Mouse (Mus musculus) heart, embryonic 11.5 days (tissue): ENCODE data around the gene Trim54. TPM values are rescaled to one million over a fixed set of nuclear protein-coding genes. Genes with fewer than 3 reads are reported as not detected.

ENCODE experiments used
- ATAC-seq: fragments of 200-750 bp; cut with Nextera tagmentation; replicated peaks from 2 replicates; pipeline ENCODE4 v1.8.0; 2017; ENCODE audit warnings: moderate library complexity; ENCODE audit not compliant: insufficient number of reproducible peaks, low FRiP score, low TSS enrichment
- H3K27ac ChIP-seq: fragments of 300-500 bp; sonication (generic); 2 replicates; pipeline ENCODE4 v1.5.1; 2014; ENCODE audit warnings: mild to moderate bottlenecking, low read depth, low read length
- H3K27me3 ChIP-seq: fragments of 300-500 bp; sonication (generic); 2 replicates; pipeline ENCODE4 v1.6.1; 2014; ENCODE audit warnings: mild to moderate bottlenecking, low read length, mixed read lengths; ENCODE audit not compliant: control insufficient read depth, insufficient read depth
- H3K36me3 ChIP-seq: fragments of 300-500 bp; sonication (generic); 2 replicates; pipeline ENCODE4 v1.6.1; 2014; ENCODE audit warnings: mild to moderate bottlenecking, low read length, moderate library complexity, mixed read lengths; ENCODE audit not compliant: control insufficient read depth, insufficient read depth
- H3K4me1 ChIP-seq: fragments of 300-500 bp; sonication (generic); 2 replicates; pipeline ENCODE4 v1.6.1; 2014; ENCODE audit warnings: low read length; ENCODE audit not compliant: control insufficient read depth, insufficient read depth
- H3K4me2 ChIP-seq: fragments of 300-500 bp; sonication (generic); 2 replicates; pipeline ENCODE4 v1.6.1; 2014; ENCODE audit warnings: mild to moderate bottlenecking, moderate library complexity
- H3K4me3 ChIP-seq: fragments of 300-500 bp; sonication (generic); 2 replicates; pipeline ENCODE4 v1.5.1; 2014; ENCODE audit warnings: low read depth, low read length
- H3K9ac ChIP-seq: fragments of 300-500 bp; sonication (generic); 2 replicates; pipeline ENCODE4 v1.6.1; 2014; ENCODE audit warnings: mild to moderate bottlenecking, low read depth, low read length, moderate library complexity
- H3K9me3 ChIP-seq: fragments of 300-500 bp; sonication (generic); replicated peaks from 2 replicates; pipeline ENCODE4 v1.6.1; 2016; ENCODE audit warnings: low read length; ENCODE audit not compliant: control insufficient read depth
- WGBS: fragments of 180-500 bp; shearing (Covaris S2); extraction: QIAGEN DNeasy Blood & Tissue Kit; methylation state at CpG from one replicate; pipeline ENCODE4 v1.1.7; 2014; ENCODE audit not compliant: insufficient replicate concordance; 5-methylcytosine and 5-hydroxymethylcytosine counted together
- polyA plus RNA-seq: library from polyadenylated mRNA; unstranded; fragments of >200 nt; fragmentation: Nextera tagmentation; extraction: Ambion mirVana; gene quantifications from 2 replicates; pipeline ENCODE4 v1.2.1, GENCODE M21; 2014

Gene Trim54
- polyA plus RNA-seq, 1 experiment from 2014 or later, result 13.9 TPM

DNA sequence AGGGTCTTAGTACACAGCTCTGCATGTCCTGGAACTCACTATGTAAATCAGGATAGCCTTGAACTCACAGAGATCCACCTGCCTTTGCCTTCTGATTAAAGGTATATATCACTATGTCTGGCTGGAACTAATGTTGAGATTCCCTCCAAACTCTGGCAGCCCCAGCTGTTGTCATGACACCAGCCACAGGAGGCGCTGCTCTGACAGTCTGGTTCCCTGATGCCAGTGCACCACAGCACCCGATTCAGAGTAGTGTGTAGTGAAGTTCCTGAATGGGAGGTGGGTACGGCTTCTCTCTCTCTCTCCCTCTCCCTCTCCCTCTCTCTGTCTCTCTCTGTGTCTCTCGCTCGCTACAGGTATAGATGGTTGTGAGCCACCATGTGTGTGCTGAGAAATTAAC is 34.2 kb upstream of the Trim54 start:
- WGBS, result 14% methylated on average over 5 of the region's 5 CpGs
- Histone ChIP-seq H3K9me3 (no peaks in the 10 kb centered on the region), H3K36me3 (peaks cover 6% of the 10 kb centered on the region), H3K27me3 (peaks cover 3% of the 10 kb centered on the region; the same call in 1 of the 2 replicates), H3K9ac (peak overlapping the region; percentile 39; the same call in 1 of the 2 replicates), H3K4me3 (peak overlapping the region; percentile 23), H3K4me2 (peak overlapping the region; percentile 58), H3K27ac (peak overlapping the region; percentile 71), H3K4me1 (peaks cover 20% of the 10 kb centered on the region)
- no peak for ATAC-seq

DNA sequence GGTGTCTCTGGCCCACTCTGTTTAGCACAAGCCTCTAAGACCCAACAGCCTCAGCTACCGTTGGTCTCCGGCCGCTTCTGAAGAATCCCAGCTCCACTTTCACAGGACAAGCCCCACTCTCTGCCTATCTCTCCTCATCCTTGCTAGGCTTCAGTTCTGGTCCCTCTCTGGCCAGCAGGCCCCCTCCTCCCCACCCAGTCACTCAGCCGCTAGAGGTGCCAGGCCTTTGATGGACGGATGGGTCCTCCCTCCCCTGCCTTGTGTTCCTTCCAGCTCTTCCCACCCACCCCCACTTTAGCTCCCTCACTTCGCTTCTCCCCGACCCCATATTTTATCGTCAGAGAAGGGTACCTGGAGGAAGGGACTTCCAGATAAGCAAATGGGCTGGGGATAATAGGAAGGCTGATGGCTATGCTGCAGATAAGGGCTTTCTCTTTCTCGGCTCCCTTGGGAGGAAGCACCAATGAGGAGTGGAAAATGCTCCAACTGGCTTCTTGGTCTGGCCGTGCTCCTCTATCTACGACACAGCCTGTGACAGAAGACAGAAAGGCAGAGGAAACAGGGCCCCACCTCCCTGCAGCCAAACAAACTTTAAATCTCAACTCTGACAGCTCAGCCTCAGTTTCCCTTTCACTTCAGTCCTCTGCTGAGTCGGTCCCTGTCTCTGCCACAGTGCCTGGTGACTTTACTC is 33.4 kb upstream of the Trim54 start:
- H3K4me1 ChIP-seq, result peaks cover 20% of the 10 kb centered on the region
- peak overlapping the region; percentile 71 for H3K27ac ChIP-seq
- peak; percentile 47 for ATAC-seq
- peak overlapping the region; percentile 58 for H3K4me2 ChIP-seq
- H3K36me3 ChIP-seq, result peaks cover 5% of the 10 kb centered on the region; the same call in 1 of the 2 replicates
- 8% methylated on average over 12 of the region's 12 CpGs for WGBS
- no peaks in the 10 kb centered on the region for H3K9me3 ChIP-seq
- H3K4me3 ChIP-seq, result peak overlapping the region; percentile 23
- peak overlapping the region; percentile 39 for H3K9ac ChIP-seq
- peaks cover 8% of the 10 kb centered on the region for H3K27me3 ChIP-seq

DNA sequence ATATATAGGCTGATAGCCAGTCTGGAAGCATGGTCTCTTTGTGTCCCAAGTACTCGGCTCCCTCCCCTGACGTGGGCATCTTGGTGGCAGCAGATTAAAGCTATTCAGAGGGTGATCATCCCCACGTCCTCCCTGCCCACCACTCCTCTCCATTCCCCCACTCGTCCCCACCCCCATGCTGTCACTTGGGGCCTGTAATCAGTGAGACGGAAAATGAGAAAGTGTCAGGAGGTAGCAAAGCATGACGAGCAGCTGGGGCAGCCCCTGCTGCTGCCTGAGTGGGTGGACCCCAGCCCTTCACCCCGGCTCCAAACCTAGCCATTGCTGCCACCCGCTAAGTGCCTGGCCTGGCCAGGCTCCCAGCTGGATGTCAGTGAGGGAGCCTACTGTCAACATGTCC is 32.6 kb upstream of the Trim54 start:
- peak overlapping the region; percentile 58 for H3K4me2 ChIP-seq
- H3K27ac ChIP-seq, result no peak overlapping the region

DNA sequence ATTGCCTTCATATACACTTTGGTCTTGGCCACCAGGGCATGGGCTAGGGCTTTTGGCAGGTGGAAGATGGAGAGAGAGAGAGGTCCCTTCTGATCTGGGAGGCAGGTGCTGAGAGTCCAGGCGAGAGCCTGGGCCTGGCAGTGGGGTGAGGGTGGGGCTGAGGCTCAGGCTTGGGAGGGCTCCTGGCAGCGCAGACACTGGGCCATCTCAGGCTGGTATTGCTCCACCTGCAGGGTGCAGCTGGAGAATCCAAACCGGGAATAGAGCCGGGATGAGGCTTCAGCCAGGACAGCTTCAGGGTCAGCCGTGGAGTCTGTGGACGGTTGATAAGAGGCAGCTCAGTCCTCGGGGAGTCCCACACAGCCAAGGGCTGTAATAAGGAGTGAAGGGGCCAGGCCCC is 29.9 kb upstream of the Trim54 start:
- Histone ChIP-seq H3K36me3 (no peaks in the 10 kb centered on the region), H3K4me2 (no peak overlapping the region), H3K4me3 (no peak overlapping the region), H3K27ac (no peak overlapping the region), H3K9ac (0 out of 2 replicates have a peak overlapping the region, but pooled peaks have one; percentile 18), H3K27me3 (peaks cover 41% of the 10 kb centered on the region), H3K4me1 (peaks cover 20% of the 10 kb centered on the region), H3K9me3 (no peaks in the 10 kb centered on the region)
- no peak for ATAC-seq
- 13% methylated on average over 7 of the region's 7 CpGs for WGBS

More for the DNA sequence above, 32.6 kb upstream of the Trim54 start:
- 5% methylated on average over 7 of the region's 8 CpGs for WGBS
- Histone ChIP-seq H3K27me3 (peaks cover 16% of the 10 kb centered on the region), H3K36me3 (no peaks in the 10 kb centered on the region; the same call in 1 of the 2 replicates), H3K9ac (no peak overlapping the region; the same call in 1 of the 2 replicates), H3K4me1 (peaks cover 20% of the 10 kb centered on the region), H3K9me3 (no peaks in the 10 kb centered on the region), H3K4me3 (no peak overlapping the region)
- no peak for ATAC-seq

DNA sequence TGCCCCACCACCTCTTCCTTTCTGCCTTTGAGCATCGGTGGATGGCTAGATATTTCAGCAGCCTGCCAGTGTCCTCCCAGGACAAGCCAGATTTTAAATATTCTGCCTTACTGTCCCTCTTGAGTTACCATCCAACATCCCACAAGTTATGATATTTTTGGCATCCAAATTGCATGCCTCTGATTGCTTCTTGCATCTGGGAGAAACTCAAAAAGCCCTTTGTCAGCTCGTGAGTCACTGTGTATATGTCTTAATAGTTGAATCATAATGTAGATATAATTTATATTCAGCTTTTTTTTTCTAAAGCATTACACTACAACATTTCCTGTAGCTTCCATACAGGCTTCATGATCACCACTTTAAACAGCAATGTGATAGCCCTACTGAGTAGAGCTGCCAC is 29.4 kb upstream of the Trim54 start:
- no peak overlapping the region for H3K9ac ChIP-seq
- no peak overlapping the region for H3K27ac ChIP-seq
- H3K4me3 ChIP-seq, result no peak overlapping the region
- peaks cover 47% of the 10 kb centered on the region for H3K27me3 ChIP-seq
- WGBS, result 78% methylated on average over 2 of the region's 2 CpGs
- H3K36me3 ChIP-seq, result no peaks in the 10 kb centered on the region
- H3K4me2 ChIP-seq, result no peak overlapping the region
- H3K9me3 ChIP-seq, result no peaks in the 10 kb centered on the region
- ATAC-seq, result no peak
- H3K4me1 ChIP-seq, result peaks cover 20% of the 10 kb centered on the region

DNA sequence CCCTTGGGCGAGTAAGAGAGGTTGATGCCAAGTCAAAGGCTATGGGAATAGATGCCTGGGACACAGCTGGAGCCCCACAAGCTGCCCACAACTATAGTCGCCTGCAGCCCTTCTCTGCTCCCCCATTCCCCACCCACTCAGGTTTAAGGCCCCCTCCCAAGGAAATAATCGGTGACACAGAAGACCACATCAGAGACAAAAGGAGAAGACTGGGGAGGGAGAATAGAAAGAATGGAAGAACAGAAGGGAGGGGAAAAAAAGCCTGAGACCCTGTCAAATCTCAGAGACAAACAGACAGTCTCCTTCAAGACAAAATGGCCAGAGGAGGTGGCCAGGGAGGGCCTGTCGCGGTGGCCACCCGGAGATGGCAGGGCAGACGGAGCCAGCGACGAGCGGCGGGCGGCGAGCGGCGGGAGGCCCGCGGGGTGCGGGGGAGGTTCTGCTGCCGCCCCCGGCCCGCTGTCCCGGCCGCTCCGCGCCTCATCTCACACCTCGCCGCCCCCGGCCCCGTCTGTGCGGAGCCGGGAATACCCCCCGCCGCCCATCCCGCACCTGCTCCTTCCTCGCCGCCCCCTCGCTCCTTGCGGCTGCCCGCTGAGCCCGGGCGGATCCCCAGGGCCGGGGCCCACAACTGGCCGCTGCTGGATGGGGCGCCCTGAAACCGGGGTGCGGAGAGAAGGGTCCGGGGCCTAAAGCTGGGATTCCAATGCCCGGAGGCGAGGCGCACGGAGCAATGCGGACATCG is 24.1 kb upstream of the Trim54 start:
- Histone ChIP-seq H3K9me3 (no peaks in the 10 kb centered on the region), H3K27ac (no peak overlapping the region), H3K27me3 (peaks cover 90% of the 10 kb centered on the region), H3K4me2 (peak overlapping the region; percentile 69), H3K4me3 (peak overlapping the region; percentile 44), H3K9ac (peak overlapping the region; percentile 28; the same call in 1 of the 2 replicates), H3K4me1 (peaks cover 15% of the 10 kb centered on the region), H3K36me3 (no peaks in the 10 kb centered on the region)
- WGBS, result 3% methylated on average over 44 of the region's 53 CpGs
- ATAC-seq, result no peak

DNA sequence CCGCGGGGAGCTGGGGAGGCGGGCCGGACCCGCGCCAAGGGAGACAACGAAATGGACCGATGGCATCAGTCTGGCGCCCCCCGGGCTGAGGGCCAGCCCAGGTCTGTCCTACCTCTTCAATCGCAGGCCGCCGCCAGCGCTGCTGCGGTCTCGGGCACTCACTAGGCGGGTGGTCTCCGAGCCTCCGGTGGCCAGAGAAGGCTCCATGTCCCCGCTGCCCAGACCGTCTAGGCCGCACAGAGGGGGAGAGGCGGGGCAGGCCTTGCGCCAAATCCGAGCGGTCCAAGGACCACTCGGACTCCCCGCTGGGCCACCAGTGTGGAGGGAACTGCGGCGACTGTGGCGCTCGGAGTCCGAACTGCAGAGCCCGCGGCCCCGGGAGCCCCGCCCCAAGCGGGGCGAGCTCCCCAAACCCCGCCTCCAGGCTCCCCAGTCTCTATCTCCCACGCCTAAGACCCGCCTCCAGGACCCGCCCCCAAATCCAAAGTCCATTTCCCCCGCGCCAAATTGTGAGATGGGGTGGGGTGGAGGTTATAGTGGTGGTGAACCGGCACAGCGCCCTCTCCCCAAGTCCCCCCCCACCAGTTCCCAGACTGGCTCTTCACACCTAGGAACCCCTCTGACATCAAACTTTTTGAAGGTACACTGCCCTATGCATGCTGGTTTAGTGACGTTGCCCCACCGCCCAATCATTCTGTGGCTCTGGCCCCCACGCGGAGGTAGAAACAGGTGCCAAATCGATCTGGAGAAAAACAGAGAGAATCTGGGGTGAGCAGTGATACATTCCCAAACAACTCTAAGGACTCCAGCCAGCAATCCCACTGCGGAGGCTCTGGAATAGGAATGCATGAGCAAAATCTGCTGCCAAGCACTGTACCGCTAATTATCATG is 23.1 kb upstream of the Trim54 start:
- no peak for ATAC-seq
- Histone ChIP-seq H3K27me3 (peaks cover 83% of the 10 kb centered on the region), H3K4me3 (peak overlapping the region; percentile 44), H3K4me1 (peaks cover 15% of the 10 kb centered on the region), H3K9ac (no peak overlapping the region; the same call in 1 of the 2 replicates), H3K9me3 (no peaks in the 10 kb centered on the region), H3K36me3 (no peaks in the 10 kb centered on the region), H3K27ac (no peak overlapping the region), H3K4me2 (peak overlapping the region; percentile 69)
- under 1% methylated on average over 41 of the region's 54 CpGs for WGBS

DNA sequence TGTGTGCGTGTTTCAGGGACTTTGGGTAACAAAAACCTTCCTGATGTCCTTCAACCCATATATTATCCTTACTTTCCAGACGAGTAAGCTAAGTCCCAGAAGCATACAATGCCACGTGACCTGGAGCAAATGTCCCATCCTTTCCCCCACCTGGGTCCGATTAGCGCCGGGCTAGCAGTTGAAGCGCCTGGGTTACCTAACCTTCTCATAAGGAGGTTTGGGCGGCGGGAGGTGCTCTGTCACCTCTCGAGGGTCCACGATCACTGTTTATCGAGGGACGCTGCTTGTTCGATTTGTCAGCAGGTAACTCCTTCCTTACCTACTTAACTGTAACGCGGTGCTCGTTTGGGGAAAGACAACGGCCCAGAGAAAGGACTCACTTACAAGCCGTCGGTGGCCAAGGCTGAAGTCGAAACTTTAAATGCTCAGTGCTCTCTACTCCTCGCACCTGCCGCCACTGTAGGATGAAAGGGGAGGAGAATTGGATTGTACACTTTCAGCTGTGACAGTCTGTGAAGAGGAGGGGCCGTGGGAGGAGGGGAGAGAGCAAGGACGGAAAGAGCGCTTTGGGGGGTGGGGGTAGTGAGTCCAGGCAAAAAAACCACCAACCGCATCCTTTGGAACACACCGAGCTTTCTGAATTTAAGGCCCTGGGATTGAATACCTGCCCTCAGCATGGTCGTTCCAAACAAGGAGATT is 22.3 kb upstream of the Trim54 start:
- ATAC-seq, result no peak
- Histone ChIP-seq H3K4me3 (peak overlapping the region; percentile 33), H3K4me2 (peak overlapping the region; percentile 66), H3K9me3 (no peaks in the 10 kb centered on the region), H3K9ac (no peak overlapping the region), H3K4me1 (peaks cover 15% of the 10 kb centered on the region), H3K27ac (no peak overlapping the region), H3K36me3 (no peaks in the 10 kb centered on the region), H3K27me3 (peaks cover 77% of the 10 kb centered on the region)
- WGBS, result 1% methylated on average over 29 of the region's 29 CpGs
